Mouse (Mus musculus): Measurements from ENCODE around the gene Adam25.
"Not testable (repeated sequence)": the region's sequence is repeated elsewhere in the genome, so short reads cannot be mapped to it uniquely, and the experiment has no call there.

Gene Adam25

DNA sequence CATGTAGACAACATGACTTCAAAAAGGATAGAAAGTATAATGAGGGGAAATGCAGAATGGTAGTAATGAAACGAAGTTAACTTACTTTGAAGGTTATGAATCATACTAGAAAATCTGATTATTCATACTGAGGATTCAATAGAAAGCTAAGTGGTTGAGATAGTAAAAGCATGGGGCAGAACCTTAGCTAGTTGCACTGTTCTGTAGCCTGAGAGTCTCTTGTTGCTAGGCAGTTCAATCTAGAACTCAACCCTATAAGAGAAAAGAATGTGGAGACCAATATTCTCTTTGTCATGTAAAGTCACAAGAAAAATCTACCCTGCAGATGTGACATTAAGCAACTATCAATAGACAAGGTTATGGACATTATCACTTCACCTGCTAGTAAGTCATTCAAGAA lies at the start of gene Adam25:
TSS of gene Adam25 (plus strand) at position 301 of the 400 bp plus-strand sequence.
- CTCF ChIA-PET = not testable (repeated sequence)

DNA sequence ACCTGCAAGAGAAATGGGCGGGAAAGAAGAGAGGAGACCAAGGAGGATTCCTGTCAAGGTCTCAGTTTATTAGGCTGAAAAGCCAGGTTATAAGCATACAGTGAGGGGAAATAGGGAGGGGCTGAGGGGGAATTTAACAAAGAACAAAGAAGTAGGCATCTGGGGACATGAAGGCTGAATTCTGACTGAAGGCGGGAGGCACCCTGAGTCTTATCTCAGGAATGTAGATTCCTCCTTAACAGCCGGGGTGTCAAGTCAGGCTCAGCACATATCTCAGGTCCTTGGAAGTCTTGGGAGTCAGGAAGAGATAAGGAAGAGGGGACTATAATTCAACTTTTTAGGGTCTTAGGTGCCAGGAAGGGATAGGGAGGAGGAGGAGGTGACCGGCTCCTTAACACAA lies 36.6 kb upstream of the Adam25 start:
- CTCF ChIA-PET = not testable (repeated sequence)

DNA sequence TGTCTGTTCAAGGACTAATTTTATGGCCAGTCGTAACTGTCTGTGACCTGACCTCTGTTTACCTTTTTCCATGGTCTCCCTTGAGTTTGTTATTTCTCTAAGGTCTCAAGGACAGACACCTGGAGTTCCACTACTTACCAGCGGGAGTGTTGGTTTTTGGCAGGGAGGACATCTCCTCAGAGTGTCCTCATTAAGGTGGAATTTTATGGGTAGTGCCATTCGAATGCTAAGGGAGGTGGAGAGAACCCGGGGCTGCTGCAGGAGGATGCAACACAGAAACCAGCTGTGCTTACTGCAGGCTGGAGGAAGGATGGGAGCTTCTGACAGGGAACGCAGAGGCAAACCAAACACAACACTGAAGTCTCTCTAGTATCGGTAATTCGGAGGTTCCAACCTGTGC lies 36.0 kb upstream of the Adam25 start:
- CTCF ChIA-PET = no interaction called here

DNA sequence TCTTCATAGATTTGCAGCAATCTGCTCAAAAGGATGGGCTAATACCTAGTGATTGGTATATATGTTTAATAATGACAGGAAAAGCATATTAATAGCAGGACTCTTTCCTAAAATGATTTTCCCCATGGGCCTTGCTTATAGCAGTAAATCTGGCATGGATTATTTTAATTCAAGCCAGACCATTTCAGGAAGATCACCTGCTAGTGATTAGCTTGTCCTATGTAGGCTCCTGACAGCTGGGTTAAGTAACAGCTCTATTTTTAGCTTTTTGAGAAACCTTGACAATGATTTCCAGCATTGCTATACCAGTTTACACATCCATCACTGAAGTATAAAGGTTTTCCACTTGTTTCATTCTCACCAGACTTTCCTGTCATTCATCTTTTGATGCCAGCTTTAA lies 31.3 kb downstream of the Adam25 start:
- CTCF ChIA-PET = no interaction called here

DNA sequence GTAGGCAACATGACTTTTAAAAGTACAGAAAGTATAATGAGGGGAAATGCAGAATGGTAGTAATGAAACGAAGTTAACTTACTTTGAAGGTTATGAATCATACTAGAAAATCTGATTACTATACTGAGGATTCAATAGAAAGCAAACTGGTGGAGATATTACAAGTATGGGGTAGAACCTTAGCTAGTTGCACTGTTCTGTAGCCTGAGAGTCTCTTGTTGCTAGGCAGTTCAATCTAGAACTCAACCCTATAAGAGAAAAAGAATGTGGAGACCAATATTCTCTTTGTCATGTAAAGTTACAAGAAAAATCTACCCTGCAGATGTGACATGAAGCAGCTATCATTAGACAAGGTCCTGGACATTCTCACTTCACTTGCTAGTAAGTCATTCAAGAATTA lies 41.0 kb downstream of the Adam25 start, which contains the start of gene Adam20:
TSS of gene Adam20 (plus strand) at position 301 of the 400 bp plus-strand sequence.
- CTCF ChIA-PET = not testable (repeated sequence)

DNA sequence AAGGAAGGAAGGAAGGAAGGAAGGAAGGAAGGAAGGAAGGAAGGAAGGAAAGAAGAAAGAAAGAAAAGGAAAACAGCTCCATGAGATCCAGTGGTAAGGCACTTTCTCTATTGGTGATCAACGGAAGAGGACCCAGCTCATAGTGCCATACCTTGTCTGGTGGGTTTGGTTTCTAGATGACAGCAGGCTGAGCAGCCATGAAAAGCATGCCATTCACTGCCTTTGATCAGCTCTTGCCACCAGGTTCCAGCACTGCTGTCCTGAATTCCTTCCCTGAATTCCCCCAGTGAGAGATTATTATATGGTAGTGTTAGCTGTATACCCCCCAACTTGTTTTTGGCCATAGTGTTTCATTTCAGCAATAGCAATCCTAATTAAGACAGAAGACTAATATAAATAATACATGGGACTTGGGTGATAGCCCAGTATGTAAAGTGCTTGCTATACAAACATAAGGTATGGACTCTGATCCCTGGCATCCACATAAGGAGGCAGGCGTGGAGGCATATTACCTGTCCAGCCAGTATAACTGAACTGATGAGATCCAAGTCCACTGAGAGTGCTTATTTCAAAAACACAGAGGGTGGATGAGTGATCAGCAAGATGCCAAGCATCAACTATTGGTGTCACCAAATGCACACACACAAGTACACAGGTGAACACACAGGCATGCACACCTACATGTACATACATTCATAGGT lies 51.5 kb downstream of the Adam25 start:
- CTCF ChIA-PET = no interaction called here

Data from spleen, embryonic (tissue).